Mouse (Mus musculus) adrenal gland, adult 2 months (tissue): ENCODE results near the gene Acot1. TPM values are rescaled to one million over a fixed set of nuclear protein-coding genes. Genes with fewer than 3 reads are reported as not detected.

Experiments
- DNase-seq: peaks from one replicate; pipeline ENCODE4 v3.0.0; 2021
- long read RNA-seq: library from polyadenylated mRNA; stranded (forward); transcript quantifications from one replicate; pipeline ENCODE4 v2.0.0, GENCODE M21; 2021
- polyA plus RNA-seq: library from polyadenylated mRNA; depleted of rRNA; stranded (reverse); fragments of >200 nt; gene quantifications from 2 replicates; pipeline ENCODE4 v1.2.3, GENCODE M21; 2012; rRNA removed
- total RNA-seq, 2 experiments: library from RNA; stranded (reverse); gene quantifications; 2 replicates each; pipeline ENCODE4 v1.2.3; 2021

Gene Acot1
- total RNA-seq (10 to 100 TPM; 11.8 TPM), polyA plus RNA-seq (2.9 and 4.1 TPM in 2 replicates)
- long read RNA-seq, transcript Acot1-201 (3 exons, 2,272 nt), result major isoform, 6 of 6 reads
- long read RNA-seq, partial matches to known transcripts, result 0 of 6 reads
- long read RNA-seq, other reads (novel, unspliced or antisense), result 0 of 6 reads

GRCm38 (mm10) chr12:84009171-84009965, at the start of gene Acot1:
TSS of gene Acot1 (plus strand) at chr12:84009490.
- DNase-seq, result peak; percentile 75

GRCm38 (mm10) chr12:83965235-83965634, 44.1 kb upstream of the Acot1 start:
- DNase-seq, result no peak

- peak; percentile 53 for DNase-seq
Observed at GRCm38 (mm10) chr12:83972117-83972516, 37.2 kb upstream of the Acot1 start.

- no peak for DNase-seq
Observed at GRCm38 (mm10) chr12:83978862-83979261, 30.4 kb upstream of the Acot1 start.

- DNase-seq, result no peak
Observed at GRCm38 (mm10) chr12:83981615-83982014, 27.7 kb upstream of the Acot1 start.

GRCm38 (mm10) chr12:83984752-83985151, 24.5 kb upstream of the Acot1 start, which contains the start of gene Heatr4:
TSS of gene Heatr4 (minus strand) at chr12:83984852.
- no peak for DNase-seq

GRCm38 (mm10) chr12:83987242-83987582, 22.1 kb upstream of the Acot1 start:
- no peak for DNase-seq

- DNase-seq, result peak; percentile 86
Observed at GRCm38 (mm10) chr12:83987583-83988441, 21.5 kb upstream of the Acot1 start, which contains the start of gene Acot2. TSS of gene Acot2 (plus strand) at chr12:83987861.

- DNase-seq, result no peak
Observed at GRCm38 (mm10) chr12:83988483-83988882, 20.8 kb upstream of the Acot1 start.

- DNase-seq, result no peak
Observed at GRCm38 (mm10) chr12:83989378-83989777, 19.9 kb upstream of the Acot1 start.

GRCm38 (mm10) chr12:83997221-83997620, 12.1 kb upstream of the Acot1 start:
- DNase-seq, result no peak

- no peak for DNase-seq
Observed at GRCm38 (mm10) chr12:83998341-83999107, 10.8 kb upstream of the Acot1 start.

GRCm38 (mm10) chr12:83999237-83999636, 10.1 kb upstream of the Acot1 start:
- peak; percentile 70 for DNase-seq

GRCm38 (mm10) chr12:84000418-84000817, 8.9 kb upstream of the Acot1 start:
- no peak for DNase-seq

GRCm38 (mm10) chr12:84003866-84004265, 5.4 kb upstream of the Acot1 start:
- DNase-seq, result no peak

GRCm38 (mm10) chr12:84008251-84008650, 1.0 kb upstream of the Acot1 start:
- no peak for DNase-seq

- no peak for DNase-seq
Observed at GRCm38 (mm10) chr12:84008729-84009128, 561 bp upstream of the Acot1 start.

- no peak for DNase-seq
Observed at GRCm38 (mm10) chr12:84010201-84010600, 911 bp downstream of the Acot1 start.

GRCm38 (mm10) chr12:84011251-84012040, 2.2 kb downstream of the Acot1 start:
- peak; percentile 88 for DNase-seq

GRCm38 (mm10) chr12:84013130-84013529, 3.8 kb downstream of the Acot1 start:
- DNase-seq, result no peak

- DNase-seq, result no peak
Observed at GRCm38 (mm10) chr12:84013701-84014100, 4.4 kb downstream of the Acot1 start.
